Mouse (Mus musculus) hindbrain, embryonic 16.5 days (tissue): Measurements from ENCODE around the gene Prnp. TPM values are rescaled to one million over a fixed set of nuclear protein-coding genes. Genes with fewer than 3 reads are reported as not detected.
A peak's percentile ranks its signal among the peaks of the same experiment; 100 is the strongest.

Experiments
- ATAC-seq: fragments of 200-750 bp; cut with Nextera tagmentation; 2 replicates; pipeline ENCODE4 v1.8.0; 2017; ENCODE audit warnings: moderate TSS enrichment, moderate library complexity
- H3K27ac ChIP-seq: fragments of 300-500 bp; sonication (generic); 2 replicates; pipeline ENCODE4 v1.5.1; 2014; ENCODE audit warnings: low read depth, mild to moderate bottlenecking, control low read depth, low read length, moderate library complexity
- H3K27me3 ChIP-seq: fragments of 300-500 bp; sonication (generic); replicated peaks from 2 replicates; pipeline ENCODE4 v1.6.1; 2014; ENCODE audit warnings: low read length; ENCODE audit not compliant: control insufficient read depth, insufficient read depth
- H3K36me3 ChIP-seq: fragments of 300-500 bp; sonication (generic); 2 replicates; pipeline ENCODE4 v1.6.1; 2014; ENCODE audit warnings: mild to moderate bottlenecking, low read length, moderate library complexity, mixed read lengths; ENCODE audit not compliant: control insufficient read depth, insufficient read depth
- H3K4me1 ChIP-seq: fragments of 300-500 bp; sonication (generic); 2 replicates; pipeline ENCODE4 v1.6.1; 2014; ENCODE audit warnings: low read depth, low read length; ENCODE audit not compliant: control insufficient read depth, insufficient read depth
- H3K4me2 ChIP-seq: fragments of 300-500 bp; sonication (generic); 2 replicates; pipeline ENCODE4 v1.6.1; 2014; ENCODE audit warnings: mild to moderate bottlenecking, low read length, control low read depth, moderate library complexity
- H3K4me3 ChIP-seq: fragments of 300-500 bp; sonication (generic); 2 replicates; pipeline ENCODE4 v1.5.1; 2014; ENCODE audit warnings: mild to moderate bottlenecking, low read length, control low read depth, moderate library complexity
- H3K9ac ChIP-seq: fragments of 300-500 bp; sonication (generic); 2 replicates; pipeline ENCODE4 v1.6.1; 2014; ENCODE audit warnings: low read depth, mild to moderate bottlenecking, control low read depth, low read length, moderate library complexity
- H3K9me3 ChIP-seq: fragments of 300-500 bp; sonication (generic); 2 replicates; pipeline ENCODE4 v1.6.1; 2014; ENCODE audit warnings: mild to moderate bottlenecking, low read length, moderate library complexity; ENCODE audit not compliant: control insufficient read depth
- WGBS: fragments of 180-500 bp; shearing (Covaris S2); extraction: QIAGEN DNeasy Blood & Tissue Kit; methylation state at CpG from one replicate; pipeline ENCODE4 v1.1.7; 2014; 5-methylcytosine and 5-hydroxymethylcytosine counted together
- polyA plus RNA-seq: library from polyadenylated mRNA; unstranded; fragments of >200 nt; fragmentation: Nextera tagmentation; extraction: Ambion mirVana; gene quantifications from 2 replicates; pipeline ENCODE4 v1.2.1, GENCODE M21; 2015

The Prnp gene
- polyA plus RNA-seq, 1 experiment from 2014 or later: 168 TPM

DNA sequence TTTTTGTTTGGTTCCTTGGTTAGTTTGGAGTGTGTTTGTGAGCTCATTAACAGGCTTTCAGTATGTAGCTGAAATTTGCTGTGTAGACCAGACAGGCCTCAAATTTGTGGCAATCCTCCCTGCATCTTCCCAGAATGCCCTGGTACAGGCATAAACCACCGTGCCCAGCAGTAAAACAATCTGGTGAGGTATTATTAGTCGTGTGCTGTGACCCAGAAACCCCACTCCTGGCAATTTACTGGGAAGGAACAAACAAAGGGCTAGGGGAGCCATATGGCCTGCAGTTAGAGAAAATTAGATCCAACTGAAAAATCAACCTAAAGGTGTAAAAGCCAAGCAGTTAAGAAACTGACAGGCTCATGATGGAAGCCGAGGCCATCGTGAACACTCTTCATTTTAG, 1.6 kb downstream of the Prnp start:
- H3K4me3 ChIP-seq: peak overlapping the region; percentile 76
- no peaks in the 10 kb centered on the region for H3K27me3 ChIP-seq
- WGBS: 22% methylated on average over 4 of the region's 4 CpGs
- H3K4me1 ChIP-seq: peaks cover 24% of the 10 kb centered on the region
- ATAC-seq: no peak
- 0 out of 2 replicates have a peak overlapping the region, but pooled peaks have one; percentile 27 for H3K27ac ChIP-seq
- H3K4me2 ChIP-seq: peak overlapping the region; percentile 58
- H3K9me3 ChIP-seq: no peaks in the 10 kb centered on the region
- no peaks in the 10 kb centered on the region for H3K36me3 ChIP-seq
- peak overlapping the region; percentile 24; the same call in 1 of the 2 replicates for H3K9ac ChIP-seq

DNA sequence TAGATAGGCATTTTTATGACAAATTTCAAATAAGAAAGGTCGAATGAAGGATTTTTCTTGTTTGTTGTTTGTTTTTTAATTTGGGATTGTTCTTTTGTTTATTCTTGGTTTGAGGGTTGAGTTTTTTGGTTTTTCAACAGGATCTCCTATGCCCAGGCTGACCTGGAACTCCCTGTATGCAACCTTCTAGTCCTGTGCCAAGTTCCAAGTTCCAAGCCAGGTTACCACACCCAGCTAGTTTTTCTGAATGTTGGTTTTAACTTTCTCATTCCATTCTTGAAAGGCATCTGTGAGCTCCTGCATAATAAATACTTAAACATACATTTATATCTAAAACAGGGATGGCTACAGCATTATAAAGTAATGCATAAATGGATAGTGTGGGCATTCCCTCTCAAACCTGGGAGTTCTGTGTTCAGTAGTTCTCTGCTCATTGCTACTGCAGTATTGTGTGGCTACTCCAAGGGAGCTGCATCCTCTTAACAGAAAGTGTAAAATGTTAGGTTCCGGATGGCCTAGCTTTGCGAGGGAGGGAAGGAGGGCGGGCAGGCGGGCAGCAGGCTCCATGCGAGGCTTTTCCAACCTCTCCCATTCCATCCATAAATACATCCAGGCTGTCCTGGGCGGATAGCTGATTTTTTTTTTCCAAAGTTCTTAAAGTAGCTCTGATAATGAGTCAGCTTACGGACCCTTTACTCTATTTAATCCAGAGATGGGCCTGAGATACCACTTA, 3.0 kb downstream of the Prnp start:
- Histone ChIP-seq H3K4me3 (no peak overlapping the region), H3K27ac (no peak overlapping the region), H3K4me1 (peaks cover 24% of the 10 kb centered on the region), H3K9me3 (peaks cover 2% of the 10 kb centered on the region; the same call in 1 of the 2 replicates), H3K9ac (no peak overlapping the region), H3K4me2 (peak overlapping the region; percentile 58; the same call in 1 of the 2 replicates), H3K36me3 (peaks cover 5% of the 10 kb centered on the region), H3K27me3 (no peaks in the 10 kb centered on the region)
- no peak for ATAC-seq
- 90% methylated on average over 8 of the region's 8 CpGs for WGBS

DNA sequence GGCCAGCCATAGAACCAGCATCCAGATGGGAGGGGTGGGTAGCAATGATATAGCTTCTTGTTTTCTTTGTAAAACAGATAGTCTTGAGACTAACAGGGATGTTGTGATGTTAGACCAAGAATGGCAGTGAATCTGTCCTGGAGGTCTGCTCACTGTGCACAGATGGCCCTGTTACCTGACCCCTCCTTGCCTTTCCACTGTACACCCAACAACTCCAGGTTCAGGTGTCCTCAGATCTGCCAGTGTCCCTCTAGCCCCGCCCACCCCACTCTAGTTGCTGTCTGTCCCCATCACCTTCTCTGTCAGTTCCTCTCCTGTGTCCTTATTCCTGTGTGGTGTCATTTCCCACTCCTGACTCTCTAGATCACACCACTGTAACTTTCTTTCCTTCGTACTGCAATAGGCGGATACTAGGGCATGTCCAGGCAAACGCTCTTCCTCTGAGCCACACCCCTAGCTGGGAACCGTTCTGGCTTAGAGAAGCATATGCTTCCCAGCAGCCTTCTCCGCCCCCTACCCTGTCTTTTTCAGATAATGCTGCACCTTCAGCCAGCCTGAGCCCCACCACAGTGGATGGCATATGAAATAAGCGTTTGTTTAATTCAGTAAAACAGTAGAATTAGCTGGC, 22.7 kb downstream of the Prnp start:
- Histone ChIP-seq H3K27me3 (no peaks in the 10 kb centered on the region), H3K9me3 (no peaks in the 10 kb centered on the region), H3K4me1 (peaks cover 4% of the 10 kb centered on the region), H3K27ac (no peak overlapping the region), H3K4me3 (no peak overlapping the region), H3K36me3 (peaks cover 11% of the 10 kb centered on the region), H3K4me2 (no peak overlapping the region), H3K9ac (no peak overlapping the region)
- ATAC-seq: no peak
- WGBS: 71% methylated on average over 7 of the region's 7 CpGs

DNA sequence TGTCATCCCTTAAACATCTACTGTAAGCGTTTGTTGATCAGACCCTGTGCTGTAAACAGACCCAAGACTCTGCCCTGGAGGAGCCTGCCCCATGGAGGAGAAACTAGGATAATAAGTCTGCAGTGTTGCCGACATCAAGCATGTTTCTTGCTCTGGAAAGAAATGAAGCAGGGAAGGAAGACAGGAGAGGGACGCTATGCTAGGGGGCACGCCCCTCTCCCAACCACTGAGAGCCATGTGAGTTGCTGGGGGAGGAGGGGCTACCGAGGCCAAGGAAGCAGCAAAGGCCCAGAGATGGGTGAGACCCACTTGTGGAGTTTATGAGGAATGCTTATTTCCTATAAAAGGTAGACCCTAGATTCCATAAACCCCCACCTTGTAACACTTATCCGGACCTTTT, 23.3 kb downstream of the Prnp start:
- Histone ChIP-seq H3K27me3 (no peaks in the 10 kb centered on the region), H3K9ac (peak overlapping the region; percentile 43), H3K4me3 (no peak overlapping the region), H3K4me1 (peaks cover 4% of the 10 kb centered on the region), H3K4me2 (no peak overlapping the region), H3K9me3 (no peaks in the 10 kb centered on the region), H3K27ac (0 out of 2 replicates have a peak overlapping the region, but pooled peaks have one; percentile 16), H3K36me3 (peaks cover 13% of the 10 kb centered on the region)
- ATAC-seq: 0 out of 2 replicates have a peak, but pooled peaks have one; percentile 34
- 36% methylated on average over 6 of the region's 6 CpGs for WGBS

DNA sequence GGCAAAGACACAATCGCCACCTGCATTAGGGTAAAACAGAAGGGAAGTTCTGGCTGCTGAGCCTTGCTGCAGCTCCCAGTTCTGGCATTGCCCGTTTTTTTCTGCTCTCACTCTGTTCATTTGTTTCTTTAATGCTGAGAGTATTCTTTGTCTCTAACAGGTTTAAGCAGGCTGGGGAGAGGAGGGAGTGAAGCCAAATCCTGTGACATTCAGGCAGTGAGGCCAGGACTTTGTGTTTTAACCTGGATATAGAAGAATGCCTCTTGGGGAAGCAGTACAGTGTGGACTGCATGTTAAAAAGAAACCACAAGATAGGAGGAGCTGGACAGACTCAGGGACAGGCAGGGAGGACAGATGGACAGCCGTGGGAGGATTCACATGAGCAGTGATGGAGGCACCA, 23.9 kb downstream of the Prnp start:
- ATAC-seq: no peak

DNA sequence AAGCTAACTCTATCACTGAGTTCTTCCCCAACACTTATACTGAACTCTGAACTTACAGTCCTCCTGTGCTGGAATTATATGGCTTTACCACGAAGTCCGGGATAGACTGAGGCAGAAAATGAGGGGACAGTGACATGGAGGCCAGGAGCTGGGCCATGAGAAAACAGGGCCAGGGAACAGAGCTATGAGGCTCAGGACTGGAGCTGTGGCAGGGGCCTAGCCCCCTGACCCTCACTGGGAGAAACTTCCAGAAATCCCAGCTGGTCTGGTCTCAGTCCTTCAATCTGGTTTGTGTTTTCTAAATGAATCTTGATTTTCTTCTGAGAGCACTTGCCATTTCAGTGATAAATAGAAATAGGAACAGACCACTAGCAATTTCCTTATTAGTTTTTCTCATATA, 24.5 kb downstream of the Prnp start:
- 90% methylated on average over 2 of the region's 2 CpGs for WGBS

More for the DNA sequence above, 23.9 kb downstream of the Prnp start:
- H3K27ac ChIP-seq: 0 out of 2 replicates have a peak overlapping the region, but pooled peaks have one; percentile 16
- no peaks in the 10 kb centered on the region for H3K9me3 ChIP-seq
- no peak overlapping the region for H3K4me2 ChIP-seq
- H3K36me3 ChIP-seq: peaks cover 15% of the 10 kb centered on the region
- 56% methylated on average over 3 of the region's 3 CpGs for WGBS
- H3K9ac ChIP-seq: no peak overlapping the region
- H3K4me3 ChIP-seq: no peak overlapping the region
- H3K4me1 ChIP-seq: peaks cover 4% of the 10 kb centered on the region
- no peaks in the 10 kb centered on the region for H3K27me3 ChIP-seq

DNA sequence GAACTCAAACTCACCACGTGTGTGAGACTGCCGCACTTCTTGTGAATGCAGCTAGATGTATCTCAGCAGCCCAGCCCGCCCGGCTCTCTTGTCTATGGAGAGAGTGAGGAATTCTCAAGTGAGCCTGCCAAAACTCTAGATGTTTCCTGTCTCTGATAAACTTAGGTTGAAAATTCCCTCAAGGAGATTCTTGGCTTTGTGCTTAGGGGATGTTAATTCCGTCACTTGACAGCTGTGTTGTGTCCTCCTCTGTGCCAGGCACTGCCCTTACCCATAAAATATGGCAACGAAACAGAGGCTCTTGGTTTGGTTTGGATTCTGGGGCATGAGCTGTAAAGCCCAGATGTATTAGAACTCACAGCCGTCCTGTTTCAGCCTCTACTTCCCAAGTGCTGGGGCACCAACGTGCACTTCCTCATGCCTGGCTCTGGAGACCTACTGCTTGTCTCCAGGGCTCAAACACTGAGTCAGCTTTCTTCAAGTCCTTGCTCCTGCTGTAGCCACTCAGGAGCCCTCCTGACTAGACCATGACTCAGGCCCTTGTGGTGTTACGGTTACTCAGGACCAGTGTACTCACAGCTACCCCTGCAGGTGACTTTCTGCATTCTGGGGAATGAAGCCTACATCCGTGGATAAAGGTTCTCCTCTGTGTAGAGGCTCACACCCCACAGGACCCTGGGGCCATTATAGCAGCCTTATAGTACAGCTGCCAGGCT, 25.8 kb downstream of the Prnp start:
- no peaks in the 10 kb centered on the region for H3K27me3 ChIP-seq
- H3K36me3 ChIP-seq: peaks cover 16% of the 10 kb centered on the region
- WGBS: 79% methylated on average over 10 of the region's 10 CpGs
- H3K4me3 ChIP-seq: no peak overlapping the region
- no peak for ATAC-seq
- no peak overlapping the region for H3K27ac ChIP-seq
- H3K4me2 ChIP-seq: no peak overlapping the region
- peaks cover 4% of the 10 kb centered on the region for H3K4me1 ChIP-seq
- no peaks in the 10 kb centered on the region for H3K9me3 ChIP-seq
- no peak overlapping the region for H3K9ac ChIP-seq

More for the DNA sequence above, 24.5 kb downstream of the Prnp start:
- no peak for ATAC-seq
- Histone ChIP-seq H3K4me3 (no peak overlapping the region), H3K36me3 (peaks cover 16% of the 10 kb centered on the region), H3K4me1 (peaks cover 4% of the 10 kb centered on the region), H3K9ac (no peak overlapping the region), H3K4me2 (no peak overlapping the region), H3K27me3 (no peaks in the 10 kb centered on the region), H3K27ac (no peak overlapping the region), H3K9me3 (no peaks in the 10 kb centered on the region)

DNA sequence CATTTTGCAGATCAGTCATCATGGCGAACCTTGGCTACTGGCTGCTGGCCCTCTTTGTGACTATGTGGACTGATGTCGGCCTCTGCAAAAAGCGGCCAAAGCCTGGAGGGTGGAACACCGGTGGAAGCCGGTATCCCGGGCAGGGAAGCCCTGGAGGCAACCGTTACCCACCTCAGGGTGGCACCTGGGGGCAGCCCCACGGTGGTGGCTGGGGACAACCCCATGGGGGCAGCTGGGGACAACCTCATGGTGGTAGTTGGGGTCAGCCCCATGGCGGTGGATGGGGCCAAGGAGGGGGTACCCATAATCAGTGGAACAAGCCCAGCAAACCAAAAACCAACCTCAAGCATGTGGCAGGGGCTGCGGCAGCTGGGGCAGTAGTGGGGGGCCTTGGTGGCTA, 26.7 kb downstream of the Prnp start:
- Histone ChIP-seq H3K4me2 (no peak overlapping the region), H3K27ac (no peak overlapping the region), H3K9me3 (no peaks in the 10 kb centered on the region), H3K4me3 (no peak overlapping the region), H3K27me3 (no peaks in the 10 kb centered on the region), H3K9ac (no peak overlapping the region), H3K4me1 (peaks cover 4% of the 10 kb centered on the region), H3K36me3 (peaks cover 16% of the 10 kb centered on the region)
- no peak for ATAC-seq
- WGBS: 97% methylated on average over 10 of the region's 10 CpGs
